Mouse (Mus musculus) E14TG2a.4 (cell line): ENCODE measurements around the gene Ptprm.

Experiments
- CTCF ChIP-seq: conservative IDR thresholded peaks from 2 replicates; pipeline ENCODE4 v1.5.1; 2014; ENCODE audit warnings: low read length
- NANOG ChIP-seq: IDR thresholded peaks from 2 replicates; pipeline ENCODE4 v1.6.1; 2014; ENCODE audit warnings: borderline replicate concordance, low read length, mixed read lengths
- POU5F1 ChIP-seq: IDR thresholded peaks from 2 replicates; pipeline ENCODE4 v1.6.1; 2014; ENCODE audit warnings: low read length, borderline replicate concordance

DNA sequence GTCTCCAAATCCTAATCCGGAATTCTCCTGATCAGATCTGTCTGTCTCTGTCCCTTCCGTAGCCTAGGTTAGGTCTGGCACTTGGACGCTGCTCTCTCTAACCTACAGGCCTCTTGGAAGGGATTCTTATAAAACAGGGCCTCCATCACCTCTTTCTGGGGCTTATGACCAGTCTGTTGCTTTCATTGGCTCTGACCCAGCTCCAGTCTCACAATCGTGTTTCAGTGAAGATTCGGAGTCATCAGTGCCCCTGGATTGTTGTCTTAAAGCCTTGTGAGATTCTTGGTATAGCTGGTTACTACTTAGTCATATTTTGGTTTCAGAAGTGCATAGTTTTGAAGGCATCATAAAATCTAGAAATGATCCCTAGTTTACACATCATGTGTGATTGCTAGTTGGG is 428.6 kb downstream of the Ptprm start:
- TF ChIP-seq CTCF (no peak), POU5F1 (no peak), NANOG (no peak)
